Mouse (Mus musculus) layer of hippocampus, adult 9-10 months (tissue): ENCODE measurements around the gene Pdss2.
"Not testable (repeated sequence)": the region's sequence is repeated elsewhere in the genome, so short reads cannot be mapped to it uniquely, and the experiment has no call there.

ENCODE experiments used
- DNase-seq: peaks from one replicate; pipeline ENCODE4 v3.0.0; 2022; ENCODE audit warnings: low spot score

Gene Pdss2

DNA sequence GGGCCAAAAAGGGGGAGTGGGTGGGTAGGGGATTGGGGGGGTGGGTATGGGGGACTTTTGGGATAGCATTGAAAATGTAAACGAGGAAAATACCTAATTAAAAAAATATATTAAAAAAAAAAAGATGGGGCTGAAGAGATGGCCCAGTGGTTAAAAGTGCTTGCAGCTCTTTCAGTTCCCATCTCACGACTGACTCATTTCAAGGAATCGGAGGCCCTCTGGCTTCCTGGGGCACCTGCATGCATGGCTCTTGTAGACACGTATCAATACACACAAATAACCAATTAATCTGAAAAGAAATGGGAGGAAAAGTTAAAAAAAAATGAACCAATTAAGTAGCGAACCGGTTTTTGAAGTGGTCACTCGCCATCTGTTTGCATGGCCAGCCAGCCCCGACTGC lies 155.5 kb downstream of the Pdss2 start:
- no peak for DNase-seq

DNA sequence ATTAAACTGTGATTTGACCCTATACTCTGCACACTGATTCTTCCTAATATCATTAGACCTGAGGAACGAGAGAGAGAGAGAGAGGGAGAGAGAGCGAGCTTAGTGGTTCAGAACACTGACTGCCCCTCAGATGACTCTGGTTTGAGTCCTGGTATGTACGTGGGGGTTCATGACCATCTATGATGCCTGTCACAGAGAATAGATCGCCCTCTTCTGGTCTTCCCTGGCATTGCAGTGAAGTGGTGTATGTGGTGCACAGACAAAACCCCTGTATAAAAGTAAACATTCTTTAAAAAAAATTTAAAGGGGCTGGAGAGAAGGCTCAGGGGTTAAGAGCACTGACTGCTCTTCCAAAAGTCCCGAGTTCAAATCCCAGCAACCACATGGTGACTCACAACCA lies 157.0 kb downstream of the Pdss2 start:
- peak; percentile 41 for DNase-seq

DNA sequence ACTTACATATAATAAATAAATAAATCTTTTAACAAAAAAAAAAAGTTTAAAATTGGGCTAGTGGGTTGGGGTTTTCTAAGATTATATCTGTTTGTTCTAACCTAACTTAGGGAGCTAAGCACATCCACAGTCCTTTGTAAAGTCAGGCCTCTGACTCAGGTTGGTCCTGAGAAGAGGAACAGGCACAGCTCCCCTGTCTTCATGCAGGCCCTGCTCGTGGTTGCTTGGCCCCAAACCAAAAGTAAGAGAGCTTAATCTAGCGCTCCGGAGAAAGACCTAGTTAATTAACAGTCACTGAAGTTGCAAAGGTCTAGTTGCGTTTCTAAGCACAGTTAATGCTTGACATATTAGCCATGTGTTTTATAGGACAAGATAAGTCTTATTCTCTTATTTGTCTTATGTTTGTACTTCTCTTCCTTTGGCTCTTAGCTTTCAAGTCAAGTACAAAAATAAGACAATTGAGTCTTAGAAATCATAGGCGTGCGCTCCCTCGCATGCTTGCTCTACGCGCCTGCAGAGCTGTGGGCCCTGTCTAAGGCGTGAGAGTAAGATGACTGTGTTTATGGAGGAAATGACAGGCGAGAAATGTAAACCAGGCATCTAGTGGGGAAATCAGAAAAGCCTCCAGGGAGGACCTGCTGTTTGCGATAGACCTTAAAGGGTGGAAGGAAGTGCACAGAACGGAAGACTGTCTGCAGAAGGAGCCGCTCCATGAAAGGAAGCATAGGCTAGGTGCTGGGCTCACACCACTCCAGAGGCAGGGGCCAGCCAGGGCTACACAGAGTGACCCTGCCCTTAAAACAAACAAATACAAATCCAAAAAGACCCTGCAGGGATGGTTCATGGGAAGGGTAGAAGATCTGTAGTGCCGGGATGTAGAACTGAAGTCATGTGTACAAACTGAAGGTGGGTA lies 157.7 kb downstream of the Pdss2 start:
- no peak for DNase-seq

DNA sequence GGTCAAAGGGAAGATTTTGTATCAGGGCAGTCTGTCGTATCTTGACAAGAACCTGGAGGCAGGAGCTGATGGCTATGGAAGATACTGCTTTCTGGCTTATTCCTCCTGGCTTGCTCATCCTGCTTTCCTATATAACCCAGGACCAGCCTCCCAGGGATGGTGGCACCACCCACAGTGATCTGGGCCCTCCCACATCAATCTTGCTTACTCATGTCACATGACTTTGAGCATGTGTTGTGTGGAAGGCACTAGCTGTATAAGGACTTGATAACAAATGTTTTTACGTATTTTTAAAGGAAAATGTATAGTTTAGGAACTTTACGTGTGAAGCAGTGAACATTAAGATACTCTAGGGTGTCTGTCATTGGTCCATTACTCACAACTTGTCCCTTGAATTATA lies 161.4 kb downstream of the Pdss2 start:
- no peak for DNase-seq

DNA sequence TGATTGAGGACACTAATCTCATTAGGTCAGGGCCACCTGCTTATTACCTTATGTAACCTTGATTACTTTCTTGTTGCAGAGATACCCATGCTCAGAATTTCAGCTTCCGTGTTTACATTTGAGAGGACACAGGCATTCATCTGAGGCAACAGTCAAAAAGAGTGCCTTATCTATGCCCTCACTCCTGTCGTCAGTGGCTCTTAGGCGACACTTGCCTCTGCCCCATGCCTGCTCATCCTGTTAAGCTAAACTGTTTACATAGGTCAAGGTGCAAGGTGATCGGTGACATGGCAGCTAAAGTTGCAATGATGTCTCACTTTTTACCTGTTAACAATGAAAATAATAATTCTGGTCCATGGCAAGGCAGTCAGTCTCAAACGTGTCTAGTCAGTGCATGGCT lies 163.3 kb downstream of the Pdss2 start:
- no peak for DNase-seq

DNA sequence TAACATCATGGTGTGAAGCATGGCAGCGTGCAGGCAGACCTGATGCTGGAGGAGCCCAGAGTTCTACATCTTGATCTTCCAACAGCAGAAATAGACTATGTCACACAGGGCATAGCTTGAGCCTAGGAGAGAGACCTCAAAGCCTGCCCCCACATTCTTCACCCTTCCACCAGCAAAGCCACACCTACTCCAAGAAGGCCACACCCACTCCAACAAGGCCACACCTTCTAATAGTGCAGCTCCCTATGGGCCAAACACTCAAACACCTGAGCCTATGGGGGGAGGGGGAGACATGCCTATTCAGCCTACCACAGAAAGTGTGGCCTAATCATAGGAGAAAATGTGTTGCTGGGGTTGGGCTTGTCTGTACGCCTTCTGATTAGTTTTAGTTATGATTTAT lies 171.6 kb downstream of the Pdss2 start:
- no peak for DNase-seq

DNA sequence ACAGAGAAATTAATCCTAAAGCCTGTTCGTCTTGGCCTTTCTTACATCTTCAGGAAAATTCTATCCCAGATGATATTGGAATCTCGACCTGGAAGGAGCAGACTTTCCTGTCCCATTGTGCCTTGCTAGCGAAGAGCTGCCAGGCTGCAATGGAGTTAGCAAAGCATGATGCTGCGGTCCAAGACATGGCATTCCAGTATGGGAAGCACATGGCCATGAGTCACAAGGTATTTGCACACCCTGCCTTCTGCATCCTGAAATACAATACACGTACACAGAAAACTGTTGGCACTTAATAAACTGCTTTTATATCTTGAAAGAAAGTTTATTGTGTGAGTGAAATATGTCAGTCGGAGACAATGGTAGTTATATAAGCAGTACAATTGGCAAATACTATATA lies 172.5 kb downstream of the Pdss2 start:
- DNase-seq: no peak

DNA sequence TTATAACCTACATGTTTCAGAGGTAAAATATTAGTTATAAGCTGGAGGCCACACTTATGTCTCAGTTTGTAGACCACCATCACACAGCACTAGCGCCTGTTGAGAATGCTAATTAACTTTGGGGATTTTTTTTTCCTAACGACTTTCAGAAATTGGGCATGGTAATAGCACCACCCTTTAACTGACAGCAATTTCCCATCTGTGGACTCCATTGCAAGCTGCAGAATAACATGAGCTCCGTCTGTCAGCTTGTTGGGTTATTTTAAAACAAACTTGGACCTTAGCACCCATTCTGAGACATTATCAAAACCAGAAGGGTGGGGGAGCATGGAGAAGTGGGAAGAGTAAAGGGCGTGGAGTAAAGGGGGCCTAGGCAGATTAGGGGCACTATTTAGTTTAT lies 174.5 kb downstream of the Pdss2 start:
- DNase-seq: peak; percentile 22

DNA sequence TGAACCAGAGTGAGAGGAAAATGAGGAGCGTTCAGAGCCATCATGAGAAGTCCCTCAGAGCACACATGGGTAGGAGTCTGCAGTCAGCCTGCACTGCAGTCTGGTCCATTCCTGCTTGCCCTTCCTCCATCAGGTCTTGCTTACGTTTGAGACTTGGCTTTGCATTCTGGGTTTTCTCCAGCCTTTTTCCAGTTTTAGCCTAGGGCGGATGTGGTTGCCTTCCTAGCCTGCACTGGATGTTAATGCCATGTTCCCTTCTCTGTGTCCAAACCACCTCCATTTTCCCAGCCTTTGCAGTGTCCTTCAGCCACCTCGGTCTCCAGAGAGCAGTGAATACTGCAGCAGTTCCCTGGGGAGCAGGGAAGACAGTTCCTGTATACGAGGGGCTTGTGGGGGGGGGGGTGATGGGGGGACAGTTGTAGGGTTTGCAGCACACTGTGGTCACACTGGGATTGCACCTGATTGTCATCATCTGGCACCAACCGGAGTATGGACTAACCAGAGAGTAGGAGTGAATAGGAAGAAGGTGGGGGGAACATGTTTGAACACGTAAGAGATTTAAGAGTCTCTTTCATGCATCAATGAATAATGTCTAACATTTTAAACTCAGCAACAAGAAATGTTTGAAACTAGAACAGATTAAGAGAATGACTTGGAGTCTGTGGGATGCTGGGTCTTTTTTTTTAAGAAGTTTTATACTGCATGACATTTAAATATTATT lies 178.5 kb downstream of the Pdss2 start:
- DNase-seq: no peak

DNA sequence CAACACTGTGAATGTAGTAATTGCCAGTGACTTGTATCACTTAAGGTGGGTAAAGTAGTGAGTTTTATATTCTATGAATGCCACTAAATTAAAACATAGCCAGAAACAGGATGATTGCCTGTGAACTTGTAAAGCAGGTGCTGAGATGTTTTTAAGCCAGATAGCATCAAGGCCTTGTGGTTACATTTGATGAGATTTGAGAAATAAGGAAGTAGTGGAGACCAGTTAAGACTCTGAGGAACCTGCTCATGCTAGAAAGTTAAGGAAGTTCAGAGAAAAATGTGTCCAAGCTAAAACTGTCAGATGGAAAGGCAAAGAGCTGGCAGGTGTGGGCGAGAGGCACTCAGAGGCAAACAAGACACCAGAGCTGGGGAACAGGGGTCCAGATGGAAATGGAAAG lies 184.8 kb downstream of the Pdss2 start:
- DNase-seq: no peak

DNA sequence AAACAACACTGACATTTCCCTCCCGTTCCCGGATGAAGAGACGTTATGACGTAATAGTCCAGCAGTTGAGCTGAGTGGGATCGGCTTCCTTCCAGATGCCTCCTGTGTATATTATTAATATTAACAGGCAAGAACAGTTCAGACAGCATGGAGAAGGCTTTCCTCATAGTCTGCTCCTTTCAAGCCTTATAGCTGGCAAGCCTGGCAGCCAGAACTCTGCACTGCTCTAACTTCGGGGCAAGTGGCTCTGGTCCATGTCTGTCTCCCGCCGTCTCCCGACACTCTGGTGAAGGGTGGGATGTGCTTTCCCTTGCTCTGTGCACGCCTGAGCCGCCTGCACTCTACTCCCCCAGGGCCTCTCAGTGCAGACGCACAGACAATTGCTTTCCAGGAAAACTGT lies 185.6 kb downstream of the Pdss2 start:
- DNase-seq: no peak

DNA sequence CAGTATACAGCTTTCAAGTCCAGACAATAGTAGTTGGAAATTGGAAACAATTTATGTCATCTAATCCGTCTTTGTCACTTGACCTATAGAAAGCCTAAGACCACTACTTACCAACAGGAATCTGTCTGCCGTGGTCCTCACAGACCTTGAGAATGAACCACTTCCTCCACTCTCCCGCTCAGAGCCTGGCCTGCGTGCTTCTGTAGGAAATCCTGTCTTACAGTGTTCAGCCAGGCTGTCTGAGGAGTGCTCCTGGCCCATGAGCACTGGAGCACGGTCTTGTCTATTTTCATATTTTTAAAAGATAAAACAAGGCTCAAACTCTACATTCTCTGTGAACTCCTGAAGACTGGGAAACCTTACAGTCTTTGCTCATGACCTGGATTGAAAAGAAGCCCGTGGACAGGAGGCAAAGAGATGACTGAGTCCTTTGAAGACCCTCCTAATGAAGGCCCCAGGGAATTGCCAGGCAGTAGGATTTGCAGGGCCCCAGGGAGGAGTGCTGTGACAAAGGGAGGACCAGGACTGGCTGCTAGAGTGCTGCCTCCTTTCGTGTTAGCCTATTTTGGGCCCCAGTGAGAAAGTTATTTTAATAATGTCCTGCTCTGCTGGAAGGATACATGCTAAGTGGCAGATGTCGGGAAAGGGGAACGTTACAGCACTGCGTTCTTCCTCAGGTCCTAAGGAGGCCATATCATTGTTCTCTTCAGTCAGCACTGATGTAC lies 188.4 kb downstream of the Pdss2 start:
- DNase-seq: no peak

DNA sequence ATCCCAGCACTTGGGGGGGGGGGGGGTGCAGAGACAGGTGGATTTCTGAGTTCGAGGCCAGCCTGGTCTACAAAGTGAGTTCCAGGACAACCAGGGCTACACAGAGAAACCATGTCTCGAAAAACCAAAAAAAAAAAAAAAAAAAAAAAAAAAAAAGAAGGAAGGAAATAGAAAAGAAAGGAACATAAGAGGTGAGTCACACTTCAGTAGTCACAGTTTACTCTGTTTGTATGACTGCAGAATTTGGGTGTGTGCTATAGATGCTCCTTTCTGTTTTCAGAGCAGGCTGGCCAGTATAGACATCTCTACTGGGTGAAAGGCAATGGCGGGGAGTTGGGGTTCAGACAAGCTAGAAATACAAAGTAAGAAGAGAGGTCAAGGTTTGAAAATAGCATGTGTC lies 189.9 kb downstream of the Pdss2 start:
- DNase-seq: not testable (repeated sequence)

DNA sequence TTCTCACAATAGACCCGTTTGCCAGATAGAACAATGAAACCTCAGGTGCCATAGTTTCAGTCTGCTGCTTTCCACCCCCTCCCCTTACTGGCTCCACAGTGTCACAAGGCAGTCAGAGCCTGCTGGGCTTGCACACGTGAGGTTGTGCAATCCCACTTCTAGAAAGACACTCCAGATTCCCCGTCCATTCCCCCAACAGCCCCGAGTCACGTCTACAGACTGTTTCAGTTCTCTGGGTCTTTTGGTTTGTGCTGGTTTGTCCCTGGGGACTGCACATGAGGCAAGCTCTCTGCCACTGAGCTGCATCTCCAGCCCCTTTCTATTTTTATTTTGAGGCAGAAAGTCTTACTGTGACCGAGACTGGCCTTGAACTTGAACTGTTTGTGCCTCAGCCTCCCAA lies 196.1 kb downstream of the Pdss2 start:
- DNase-seq: no peak

DNA sequence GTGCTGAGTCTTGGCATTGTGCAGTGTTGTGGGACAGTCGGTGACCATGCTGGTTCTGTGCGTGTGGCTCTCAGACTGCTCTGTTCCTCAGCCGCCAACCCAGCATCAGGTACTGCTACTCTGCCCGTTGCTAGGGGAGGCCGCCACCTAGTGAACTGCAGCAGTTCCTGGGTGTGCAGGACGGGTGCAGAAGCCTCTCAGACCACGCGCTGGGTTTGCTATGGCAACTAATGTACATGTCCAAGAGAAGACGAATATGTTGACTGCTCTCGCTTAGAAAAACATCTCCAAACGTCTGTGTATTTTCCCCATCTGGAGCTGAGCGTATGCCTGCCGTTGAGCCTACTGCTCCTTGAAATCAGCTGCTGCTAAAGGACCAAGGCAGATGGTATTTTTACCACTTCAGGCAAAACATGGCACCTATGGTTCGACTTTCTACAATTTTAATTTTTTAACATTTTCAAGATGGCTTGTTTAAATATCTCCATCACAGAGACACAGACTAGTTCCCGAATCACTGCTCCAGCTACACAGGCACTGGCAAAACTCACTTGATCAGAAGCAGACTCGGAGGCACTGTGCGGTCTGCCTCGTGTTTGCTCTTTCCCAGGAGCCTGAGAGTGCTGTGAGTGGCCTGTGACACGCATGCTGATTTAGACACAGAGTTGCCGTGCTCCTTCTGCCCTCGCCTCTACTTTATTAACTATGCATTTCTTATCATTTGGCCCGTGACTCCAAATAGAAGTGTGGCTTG lies 199.6 kb downstream of the Pdss2 start:
- DNase-seq: peak; percentile 36

DNA sequence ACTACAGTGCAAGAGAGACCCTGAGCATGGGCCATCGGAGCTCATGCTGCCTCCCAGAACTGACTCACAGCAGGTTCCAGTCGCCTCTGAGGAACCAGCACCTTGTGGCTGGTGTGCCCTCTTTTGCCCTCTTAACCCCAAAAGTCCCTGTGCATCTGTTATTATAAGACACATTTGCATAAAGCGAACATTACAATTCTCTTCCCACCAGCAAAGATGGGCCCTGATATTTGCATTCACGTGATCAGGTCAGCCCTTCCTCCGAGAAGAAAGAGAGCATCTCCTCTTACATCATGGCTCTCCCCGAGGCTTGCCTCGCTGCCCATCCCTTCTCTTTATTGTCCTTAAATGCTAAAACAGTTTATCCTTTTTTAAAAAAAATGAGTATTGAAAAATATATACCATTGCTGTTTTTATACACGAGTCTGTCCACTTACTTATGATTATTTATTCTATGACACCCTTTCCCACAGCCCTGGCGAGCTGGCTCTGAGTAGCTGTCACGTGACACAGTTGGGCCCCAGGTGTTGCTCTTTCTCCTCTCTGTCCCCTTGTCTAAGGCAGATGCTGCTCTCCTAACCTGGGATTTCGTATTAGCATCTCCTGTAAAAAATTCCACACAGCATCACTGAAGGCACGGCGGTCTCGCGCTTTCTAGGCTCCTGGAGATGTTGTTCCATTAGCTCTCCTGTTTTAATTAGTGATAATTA lies 200.9 kb downstream of the Pdss2 start:
- no peak for DNase-seq

DNA sequence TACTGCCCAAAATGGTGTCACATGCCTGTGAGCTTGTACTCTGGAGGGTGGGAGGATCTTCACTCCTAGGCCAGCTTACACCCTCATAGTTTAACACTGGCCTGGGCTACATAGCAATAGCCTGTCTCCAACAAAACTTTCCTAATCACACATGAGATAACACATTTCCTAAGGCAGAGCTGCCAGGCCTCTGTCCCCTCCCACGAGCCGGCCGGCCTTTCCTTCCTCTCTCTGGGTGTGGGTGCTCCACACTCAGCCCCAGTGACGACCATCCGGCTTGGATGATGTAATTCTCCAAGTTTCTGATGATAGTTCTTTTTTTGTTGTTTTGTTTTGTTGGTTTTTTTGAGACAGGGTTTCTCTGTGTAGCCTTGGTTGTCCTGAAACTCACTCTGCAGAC lies 203.3 kb downstream of the Pdss2 start:
- no peak for DNase-seq

DNA sequence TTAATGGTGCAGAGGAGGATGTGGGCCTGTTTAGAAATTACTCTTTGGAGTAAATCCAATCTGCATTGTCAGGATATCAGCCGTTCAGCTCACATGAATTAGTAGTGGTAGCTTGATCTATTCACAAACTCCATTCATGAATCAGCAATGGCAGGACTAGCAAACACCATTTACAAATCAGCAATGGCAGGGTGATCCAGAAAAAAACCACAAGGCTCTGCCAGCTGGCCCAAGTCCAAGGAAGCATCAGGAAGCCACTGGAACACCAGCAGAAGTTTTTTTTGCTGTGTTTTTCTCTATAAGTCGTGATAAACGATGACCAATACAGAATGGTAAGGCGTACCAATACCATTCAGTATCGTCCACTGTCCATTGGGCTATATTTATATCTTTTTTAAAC lies 209.3 kb downstream of the Pdss2 start:
- DNase-seq: no peak

DNA sequence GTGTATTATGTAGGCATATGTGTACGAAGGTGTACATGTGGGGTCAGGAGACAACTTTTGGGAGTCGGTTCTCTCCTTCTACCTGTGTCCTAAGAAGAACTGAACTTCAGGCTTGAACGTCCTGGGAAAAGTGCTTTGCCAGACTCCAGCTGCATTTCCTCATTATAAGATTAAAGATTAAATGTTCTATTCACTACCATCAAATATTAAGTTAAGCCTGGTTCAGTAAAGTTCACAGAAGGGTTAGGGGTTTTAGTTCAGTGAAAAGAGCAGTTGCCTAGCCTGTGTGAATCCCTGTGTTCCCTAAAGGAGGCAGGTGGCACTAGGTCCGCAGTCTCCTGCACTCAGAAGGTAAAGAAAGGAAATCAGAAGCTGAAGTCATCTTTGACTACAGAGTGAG lies 213.0 kb downstream of the Pdss2 start:
- DNase-seq: no peak

DNA sequence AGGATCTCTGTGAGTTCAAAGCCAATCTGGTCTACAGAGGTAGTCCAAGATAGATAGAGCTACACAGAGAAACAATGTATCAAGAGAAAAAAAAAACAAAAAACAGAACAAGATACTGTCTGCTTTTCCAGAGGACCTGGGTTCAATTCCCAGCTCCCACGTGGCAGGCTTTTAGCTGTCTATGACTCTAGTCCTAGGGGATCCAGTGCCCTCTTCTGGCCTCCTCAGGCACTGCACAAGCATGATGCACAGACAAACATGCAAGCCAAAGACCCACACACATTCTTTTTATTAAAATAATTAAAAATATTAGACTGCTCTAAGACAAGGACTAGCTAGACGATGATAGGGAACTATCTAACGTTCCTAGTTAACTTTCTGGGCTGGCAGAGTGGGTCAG lies 214.5 kb downstream of the Pdss2 start:
- DNase-seq: no peak

DNA sequence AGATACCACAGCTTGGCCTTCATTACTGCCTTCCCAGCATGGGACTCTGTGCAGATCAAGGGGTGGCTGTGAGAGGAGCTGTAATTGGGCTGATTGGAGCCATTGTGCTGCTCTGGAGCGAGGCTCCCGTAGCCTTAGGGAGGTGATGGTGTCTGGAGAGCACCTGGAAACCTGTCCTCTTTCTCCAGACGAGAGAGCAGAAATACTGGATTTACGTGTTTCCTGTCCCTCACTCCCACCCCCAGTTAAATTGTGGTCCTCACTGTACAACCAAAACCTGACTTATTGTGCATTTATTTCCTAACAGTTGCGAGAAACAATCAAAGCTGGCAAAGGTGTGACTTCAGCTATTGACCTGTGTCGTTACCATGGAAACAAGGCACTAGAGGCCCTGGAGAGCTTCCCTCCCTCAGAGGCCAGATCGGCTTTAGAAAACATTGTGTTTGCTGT lies 218.2 kb downstream of the Pdss2 start:
- DNase-seq: no peak
